Mouse (Mus musculus): ENCODE measurements at regions not wholly inside any gene's neighbourhood (a gene's known extent, or its start where the extent isn't known, plus 50 kb on each side); places are given as distances from the start of the nearest gene placed in this dataset.

GRCm38 (mm10) chr8:117894861-117895260 lies 93.1 kb upstream of the Mphosph6 start:
- no peak for TF ChIP-seq POLR2A (IDR thresholded peaks at IDR 0.05; ENCODE audit: insufficient read length, low read depth)
- no peak for TF ChIP-seq REST (IDR thresholded peaks at IDR 0.05; ENCODE audit: insufficient read depth, insufficient read length)
- TF ChIP-seq TCF12 (IDR thresholded peaks at IDR 0.05; ENCODE audit: insufficient read depth, poor library complexity, severe bottlenecking), result no peak

Measured in myocyte (in vitro differentiated cells).